Mouse (Mus musculus) embryo, embryonic 11.5 days (tissue): ENCODE data around the gene Zdbf2.

Source experiments
- DNase-seq: peaks from one replicate; pipeline ENCODE4 v3.0.0-alpha.2; 2012; ENCODE audit warnings: low read depth, low spot score

Zdbf2 gene

DNA sequence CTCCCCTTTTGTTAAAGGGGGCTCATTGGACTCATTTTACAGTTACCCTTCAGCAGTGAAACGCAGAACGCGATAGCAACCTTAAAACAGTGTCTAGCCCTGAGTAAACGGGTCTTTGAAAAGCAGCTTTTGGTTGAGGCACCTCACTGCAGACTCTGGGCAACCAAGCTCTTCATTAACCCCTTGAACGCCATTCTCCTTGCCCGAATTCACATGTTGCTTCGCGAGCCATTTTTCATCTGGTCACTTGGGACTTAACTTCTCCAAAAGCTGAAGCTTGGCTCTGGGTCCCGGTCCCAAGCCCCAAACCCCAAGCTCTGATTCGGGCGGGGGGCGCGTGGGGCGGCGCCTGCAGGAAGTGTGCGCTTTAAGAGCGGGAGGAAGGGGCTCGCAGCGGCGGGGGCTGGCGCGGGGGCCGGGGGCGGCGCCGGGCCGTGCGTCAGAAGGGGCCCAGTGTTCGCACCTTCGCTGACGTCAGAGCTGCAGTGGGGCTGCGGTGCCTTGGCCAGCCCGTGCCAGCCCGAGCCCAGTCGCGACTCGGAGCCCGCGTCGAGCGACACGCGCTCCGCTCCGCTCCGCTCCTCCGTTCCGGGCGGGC lies at the start of gene Zdbf2:
Gene Zdbf2, plus strand, starts transcription at position 525 of the 598 bp plus-strand sequence.
- DNase-seq: peak; percentile 51

- no peak for DNase-seq
Observed at GRCm38 (mm10) chr1:63225009-63225408, 48.1 kb upstream of the Zdbf2 start.

- peak; percentile 38 for DNase-seq
Observed at GRCm38 (mm10) chr1:63225890-63226289, 47.2 kb upstream of the Zdbf2 start.

- no peak for DNase-seq
Observed at GRCm38 (mm10) chr1:63227241-63227640, 45.8 kb upstream of the Zdbf2 start.

GRCm38 (mm10) chr1:63237371-63237770 lies 35.7 kb upstream of the Zdbf2 start:
- DNase-seq: no peak

GRCm38 (mm10) chr1:63239305-63239704 lies 33.8 kb upstream of the Zdbf2 start:
- no peak for DNase-seq

- DNase-seq: no peak
Observed at GRCm38 (mm10) chr1:63239751-63240150, 33.3 kb upstream of the Zdbf2 start.

DNA sequence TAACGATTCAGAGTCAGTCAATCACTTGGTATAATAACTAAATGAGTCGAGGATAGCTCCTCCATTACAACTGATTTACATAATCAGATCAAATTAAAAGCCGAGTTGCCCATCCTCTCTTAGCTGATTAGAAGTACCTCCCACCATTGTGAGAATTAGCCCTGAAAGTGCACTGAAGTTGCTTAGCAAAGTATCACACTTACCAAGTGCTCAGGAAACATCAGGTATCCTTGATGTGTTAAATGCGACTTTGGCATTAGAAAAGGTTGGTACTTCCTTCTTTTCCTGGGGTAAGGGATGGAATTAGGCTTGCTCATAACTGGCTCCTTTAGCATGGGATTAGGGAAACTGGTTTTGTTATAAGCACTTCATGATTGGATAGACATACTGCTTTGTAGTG lies 29.2 kb upstream of the Zdbf2 start:
- no peak for DNase-seq

DNA sequence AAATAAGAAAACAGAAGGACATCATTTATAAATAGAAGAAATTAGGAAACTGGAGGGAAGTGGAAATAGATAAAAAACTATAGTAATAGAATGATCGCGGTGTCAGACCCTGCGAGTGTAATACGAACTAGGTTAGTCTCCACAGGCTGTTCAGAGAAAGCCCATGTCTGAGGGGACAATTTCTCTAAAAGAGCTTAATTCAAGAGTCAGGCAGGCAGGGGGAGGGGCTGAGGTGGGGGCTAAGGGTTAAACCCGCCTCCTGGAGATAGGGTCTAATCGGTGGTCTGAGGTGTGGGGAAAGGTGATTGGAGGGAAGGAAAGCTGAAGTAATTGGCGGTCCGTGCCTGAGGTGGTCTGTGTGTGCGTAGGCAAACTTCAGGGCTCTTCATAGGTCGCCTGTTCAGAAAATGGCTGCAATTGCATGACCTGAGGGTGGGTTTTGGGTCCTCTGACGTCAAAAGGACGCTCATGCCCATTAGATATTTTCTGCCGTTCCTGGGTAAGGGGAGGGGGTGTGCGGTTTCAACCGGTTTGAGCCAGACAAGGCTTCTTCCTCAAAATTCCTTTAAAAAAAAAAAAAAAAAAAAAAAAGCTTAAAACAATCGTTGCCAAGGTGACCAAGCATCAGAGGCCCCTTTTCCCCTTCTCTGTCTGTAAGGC lies 26.1 kb upstream of the Zdbf2 start:
- no peak for DNase-seq

- no peak for DNase-seq
Observed at GRCm38 (mm10) chr1:63247831-63248359, 25.2 kb upstream of the Zdbf2 start.

DNA sequence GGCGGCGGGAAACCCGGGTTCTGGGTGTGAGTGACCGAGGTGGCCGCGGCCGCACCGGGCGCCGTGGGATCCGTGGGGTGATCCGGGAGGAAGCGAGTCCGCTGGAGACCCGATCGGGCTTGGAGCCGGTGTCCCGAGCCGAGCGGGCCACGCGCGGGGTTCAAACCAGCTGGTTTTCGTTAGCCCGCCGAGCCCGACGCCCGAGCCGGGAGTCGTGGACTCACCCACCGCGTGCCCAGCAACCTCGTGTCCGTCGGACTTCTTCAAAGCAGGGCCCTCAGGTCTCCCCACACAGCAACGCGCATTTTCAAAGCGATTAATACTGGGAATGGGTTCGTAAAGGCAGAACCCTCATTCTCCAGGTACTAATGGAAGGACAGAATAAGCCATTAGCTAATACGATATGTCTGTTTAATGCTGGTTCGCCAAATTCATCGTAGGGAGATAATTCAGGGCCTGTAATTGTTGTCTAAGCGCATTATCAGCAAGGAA lies 24.7 kb upstream of the Zdbf2 start:
- DNase-seq: no peak

- DNase-seq: no peak
Observed at GRCm38 (mm10) chr1:63249261-63249660, 23.8 kb upstream of the Zdbf2 start.

- no peak for DNase-seq
Observed at GRCm38 (mm10) chr1:63252351-63253209, 20.5 kb upstream of the Zdbf2 start.

- DNase-seq: no peak
Observed at GRCm38 (mm10) chr1:63253291-63253690, 19.8 kb upstream of the Zdbf2 start.

DNA sequence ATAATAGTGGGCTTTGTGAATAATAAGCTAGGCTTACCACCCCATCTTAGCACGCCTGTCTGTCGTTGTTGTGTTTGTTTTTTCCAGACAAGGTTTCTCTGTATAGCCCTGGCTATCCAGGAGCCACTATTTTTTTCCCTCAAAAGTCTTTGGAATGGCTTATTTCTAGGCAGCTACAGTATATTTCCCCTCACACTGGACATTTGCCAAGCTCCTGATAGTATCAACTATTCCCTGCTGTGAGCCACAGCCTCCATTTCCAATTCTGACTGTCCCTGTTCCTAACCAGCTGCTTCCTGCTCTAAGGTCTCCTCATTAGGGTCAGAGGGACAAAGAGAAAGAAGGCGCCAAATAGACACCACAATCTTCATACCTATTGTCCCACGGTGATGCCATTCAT lies 18.0 kb upstream of the Zdbf2 start:
- DNase-seq: no peak

DNA sequence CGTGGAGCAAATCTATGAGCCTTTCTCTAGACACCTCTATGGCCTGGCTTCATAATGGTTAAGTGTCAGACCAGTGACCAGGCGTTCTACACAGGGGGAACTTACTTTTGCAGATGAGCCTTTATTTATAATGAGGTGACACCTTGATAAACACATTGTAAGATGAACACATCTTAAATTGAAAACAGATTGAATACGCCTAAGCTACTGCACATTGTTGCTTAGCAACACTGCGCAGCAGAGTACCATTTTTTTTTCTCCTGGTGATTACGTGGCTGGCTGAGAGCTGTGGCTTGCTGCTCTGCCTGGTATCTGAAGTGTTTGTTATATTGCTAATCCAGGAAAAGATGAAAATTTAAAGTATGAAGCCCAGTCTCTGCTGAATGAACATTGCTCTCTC lies 17.0 kb upstream of the Zdbf2 start:
- DNase-seq: no peak

- DNase-seq: no peak
Observed at GRCm38 (mm10) chr1:63258501-63258900, 14.6 kb upstream of the Zdbf2 start.

DNA sequence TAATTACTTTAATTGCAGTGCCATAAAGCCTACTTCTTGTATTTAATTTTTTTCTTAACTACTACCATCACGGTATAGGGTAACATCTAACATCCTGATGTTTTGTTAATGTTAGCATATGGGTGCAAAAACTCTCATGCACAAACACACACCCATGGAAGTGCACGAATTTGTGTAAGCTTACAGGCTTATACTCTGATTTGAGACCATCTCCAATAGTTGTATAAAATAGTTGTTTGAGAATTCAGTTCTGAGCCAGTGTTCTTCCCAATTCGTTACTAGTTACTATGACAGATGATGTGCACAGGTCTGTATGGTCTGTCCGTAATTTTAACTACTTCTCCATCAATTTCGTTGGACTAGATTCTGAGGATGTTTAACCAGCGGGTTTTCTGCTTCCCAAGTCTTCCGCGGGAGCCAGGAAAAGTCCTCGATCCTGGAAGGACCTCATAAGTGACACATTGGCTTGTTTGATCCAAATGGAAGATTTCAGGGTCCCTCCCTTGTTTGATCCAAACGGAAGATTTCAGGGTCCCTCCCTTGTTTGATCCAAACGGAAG lies 13.7 kb upstream of the Zdbf2 start:
- DNase-seq: no peak

- DNase-seq: no peak
Observed at GRCm38 (mm10) chr1:63259916-63260741, 12.9 kb upstream of the Zdbf2 start.

DNA sequence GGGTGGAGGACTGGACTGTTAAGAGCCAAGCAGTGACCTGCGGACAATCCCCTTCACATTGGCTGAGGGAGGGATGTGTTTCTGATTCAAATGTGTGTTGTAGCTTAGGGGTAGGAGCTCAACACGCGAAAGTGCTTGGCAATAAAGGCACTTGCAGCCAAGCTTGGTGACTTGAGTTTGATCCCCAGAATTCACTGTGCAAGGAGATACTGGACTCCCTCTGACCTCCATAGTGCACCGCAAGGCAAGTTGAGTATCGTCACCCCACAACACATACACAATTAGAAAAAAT lies 12.4 kb upstream of the Zdbf2 start:
- DNase-seq: no peak

DNA sequence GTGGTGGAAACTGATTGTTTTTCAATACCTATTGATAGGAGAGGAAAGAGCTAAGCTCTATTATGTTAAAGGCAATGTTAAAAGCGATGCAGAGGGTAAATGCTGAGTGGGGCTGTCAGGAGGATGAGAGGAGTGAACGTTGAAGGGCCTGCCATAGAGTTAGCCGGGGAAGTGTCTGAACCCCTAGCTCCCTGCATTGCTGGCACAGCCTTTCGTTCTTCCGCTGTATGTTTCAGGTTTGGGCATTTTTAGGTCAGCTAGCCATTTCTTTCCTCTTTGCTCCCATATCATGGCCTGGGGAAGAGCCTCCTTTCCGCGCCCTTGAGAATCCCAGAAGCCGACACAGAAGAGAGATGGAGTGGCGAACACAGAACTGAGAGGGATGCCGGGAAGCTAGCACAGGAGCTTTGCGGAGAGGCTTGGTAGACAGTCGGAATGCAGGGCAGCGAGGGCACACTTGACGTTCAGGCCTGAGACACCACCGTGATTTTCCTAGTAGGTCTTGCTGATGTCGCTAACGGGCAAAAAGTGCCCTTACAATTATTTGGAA lies 11.9 kb upstream of the Zdbf2 start:
- DNase-seq: no peak
